Mouse (Mus musculus) layer of hippocampus, adult 9-11 months (tissue): ENCODE results near the gene Pbdc1.
"Not testable (repeated sequence)": the region's sequence is repeated elsewhere in the genome, so short reads cannot be mapped to it uniquely, and the experiment has no call there.

Source experiments
- DNase-seq: peaks from one replicate; pipeline ENCODE4 v3.0.0; 2022

The Pbdc1 gene

DNA sequence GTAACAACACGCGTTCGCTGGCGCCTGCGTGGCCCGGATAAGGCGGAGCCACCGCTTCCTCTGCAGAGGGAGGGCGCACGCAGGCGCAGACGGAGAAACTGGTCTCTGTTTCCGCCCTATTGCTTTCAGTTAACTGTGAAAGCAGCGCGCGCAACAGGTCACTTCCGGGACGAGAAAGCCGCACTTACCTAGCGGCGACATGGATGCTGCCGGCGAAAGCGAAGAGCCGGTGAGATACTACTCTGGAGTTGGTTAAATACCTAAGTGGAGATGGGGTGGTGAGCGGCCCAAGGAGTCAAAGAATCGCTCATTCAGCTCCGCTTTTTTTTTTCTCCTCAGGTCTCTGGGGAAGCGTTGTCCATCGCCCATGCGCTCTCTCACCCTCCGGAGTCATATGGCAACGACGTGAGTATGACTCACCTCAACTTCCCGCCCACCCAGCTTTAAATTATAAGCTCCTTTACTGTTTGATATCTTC lies at the start of gene Pbdc1:
Gene Pbdc1, plus strand, starts transcription at position 142 of the 478 bp plus-strand sequence.
- DNase-seq: peak; percentile 92

DNA sequence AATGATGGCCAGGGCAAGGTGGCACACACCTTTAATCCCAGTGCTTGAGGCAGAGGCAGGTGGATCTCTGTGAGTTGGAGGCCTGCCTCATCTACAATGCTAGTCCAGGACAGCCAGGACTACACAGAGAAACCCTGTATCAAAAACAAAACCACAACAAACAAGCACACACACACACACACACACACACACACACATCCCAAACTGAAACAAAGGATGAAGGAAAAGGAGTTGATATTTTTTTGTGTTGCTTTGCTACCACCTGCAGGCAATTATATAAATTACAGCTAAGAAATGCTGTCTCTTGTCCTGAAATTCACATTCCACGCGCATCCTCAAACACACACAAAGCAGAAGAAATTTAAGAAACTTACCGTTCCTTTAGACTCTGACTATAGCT lies 41.9 kb upstream of the Pbdc1 start:
- no peak for DNase-seq

DNA sequence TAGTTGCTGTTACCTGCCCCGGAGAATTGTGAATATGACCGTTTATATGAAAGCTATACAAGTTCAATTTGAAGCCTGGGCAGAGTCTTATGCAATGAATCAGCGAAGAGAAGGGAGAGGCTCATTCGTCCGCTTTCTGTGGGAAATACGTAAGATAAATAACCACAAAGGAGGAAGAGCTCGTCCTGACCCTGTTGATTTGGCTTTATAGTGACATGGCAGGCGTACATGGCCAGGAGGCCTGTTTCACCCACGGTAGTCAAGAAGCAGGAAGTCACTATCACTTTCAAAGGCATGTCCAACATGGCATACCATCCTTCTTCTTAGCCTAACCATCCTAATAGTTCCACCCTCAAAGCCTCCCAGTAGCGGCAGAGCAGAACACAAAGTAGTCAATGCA lies 15.3 kb upstream of the Pbdc1 start:
- DNase-seq: no peak

DNA sequence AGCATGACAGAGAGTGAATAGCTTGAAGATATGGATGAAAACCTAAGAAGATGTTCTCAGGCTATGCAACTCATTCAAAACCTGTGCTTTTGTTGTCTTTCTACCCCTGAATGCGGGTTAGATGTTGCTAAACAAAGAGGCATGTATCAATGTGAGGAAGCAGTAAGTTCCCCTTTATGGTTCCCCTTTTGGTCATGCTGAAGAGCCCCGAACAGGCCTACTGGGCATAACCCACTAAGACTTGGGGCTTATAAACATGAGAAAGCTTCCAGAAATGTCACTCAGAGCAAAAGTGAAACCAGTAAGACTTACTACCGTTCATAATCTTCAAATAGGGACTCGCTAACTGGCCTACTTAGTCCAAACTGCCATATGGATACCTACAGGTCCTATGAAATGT lies 14.8 kb upstream of the Pbdc1 start:
- no peak for DNase-seq

DNA sequence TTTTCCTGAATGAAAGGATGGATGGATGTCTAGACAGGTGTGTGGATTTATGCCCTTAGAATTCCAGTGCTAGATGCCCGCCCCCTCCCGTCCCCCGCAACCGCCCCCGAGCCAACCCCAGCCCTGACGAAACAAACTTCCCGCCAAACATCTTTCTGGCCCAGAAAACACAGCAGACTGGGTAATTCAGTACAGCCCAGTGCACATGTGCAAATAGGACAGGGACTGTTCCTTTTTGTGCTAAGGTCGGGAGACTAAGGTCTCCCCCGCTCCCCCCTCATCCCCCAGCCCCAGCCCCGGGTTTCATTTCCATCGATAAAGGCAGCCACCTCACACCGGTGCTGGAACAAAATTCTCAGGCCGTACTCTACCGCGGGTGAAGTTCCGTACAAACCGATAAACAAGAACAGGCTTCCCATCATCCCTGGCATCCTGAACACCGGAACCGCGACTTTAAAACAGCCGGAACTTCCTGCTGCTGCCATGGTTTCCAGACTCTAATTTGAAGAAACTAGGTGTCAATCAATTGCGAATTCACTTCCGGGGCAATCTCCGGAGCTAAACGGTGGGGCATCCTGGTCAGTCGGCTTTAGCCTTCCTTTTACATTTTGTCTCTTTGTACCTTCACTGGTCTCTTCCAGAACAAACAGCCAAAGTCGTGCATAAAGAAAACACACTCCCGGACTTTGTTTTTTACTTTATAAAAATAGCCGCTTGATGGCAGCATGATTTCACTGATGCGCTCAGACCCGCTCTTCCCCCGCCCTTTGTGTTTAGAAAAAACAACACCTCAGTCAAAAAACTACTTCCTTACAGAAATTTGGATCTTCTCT lies 9.7 kb upstream of the Pbdc1 start:
- DNase-seq: peak; percentile 85

DNA sequence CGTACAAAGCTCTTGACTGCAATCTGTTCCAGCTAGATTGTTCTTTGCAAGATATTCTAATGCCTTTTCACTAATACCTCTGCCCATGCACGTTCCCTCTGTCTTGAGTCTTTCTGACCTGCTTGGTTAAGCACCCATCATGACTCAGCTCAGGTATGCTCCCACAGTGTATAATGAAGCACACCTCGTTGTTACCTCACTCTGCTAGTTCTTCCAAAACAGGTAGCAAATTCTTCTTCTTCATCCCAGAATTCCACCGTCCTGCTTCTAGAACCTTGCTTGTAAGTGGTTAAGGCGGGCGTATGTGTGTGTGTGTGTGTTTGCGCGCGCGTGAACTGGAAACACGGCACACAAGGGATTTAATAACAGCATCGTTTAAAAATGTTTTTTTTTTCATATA lies 405 bp upstream of the Pbdc1 start:
- DNase-seq: no peak

DNA sequence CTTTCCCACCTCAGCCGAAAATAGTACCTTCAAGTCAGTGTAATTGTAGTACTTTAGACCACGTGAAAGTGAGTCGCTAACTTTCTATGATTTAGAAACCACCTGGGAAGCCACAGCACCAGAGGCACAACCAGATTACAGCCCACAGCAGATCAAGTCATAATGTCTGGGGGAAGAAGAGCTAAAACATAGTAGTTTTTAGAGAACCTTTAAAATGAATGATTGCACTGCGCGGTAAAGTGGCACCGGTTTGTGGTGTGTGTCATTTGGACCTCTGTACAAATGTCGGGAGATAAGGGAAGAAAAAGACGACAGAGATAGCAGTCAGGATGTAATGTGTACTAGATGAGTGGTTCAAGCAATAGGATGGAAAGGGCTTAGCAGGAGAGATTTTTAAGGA lies 540 bp downstream of the Pbdc1 start:
- DNase-seq: no peak

DNA sequence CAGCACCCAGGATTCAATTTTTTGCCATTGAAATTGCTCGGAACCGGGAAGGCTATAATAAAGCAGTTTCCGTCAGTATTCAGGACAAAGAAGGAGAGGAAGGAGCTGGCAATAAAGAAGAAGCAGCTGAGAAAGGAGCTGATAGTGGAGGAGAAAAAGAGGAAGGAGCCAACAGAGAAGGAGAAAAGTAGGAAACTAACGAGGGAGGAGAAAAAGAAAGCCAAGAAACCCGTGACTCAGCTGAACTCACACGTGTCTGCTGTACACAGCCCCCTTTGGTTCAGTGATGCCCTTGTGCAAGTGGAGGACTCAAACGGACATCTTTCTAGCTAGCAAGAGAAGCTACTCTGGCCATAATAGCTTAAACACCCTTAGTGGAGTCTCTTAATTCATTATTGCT lies 3.5 kb downstream of the Pbdc1 start:
- DNase-seq: not testable (repeated sequence)

DNA sequence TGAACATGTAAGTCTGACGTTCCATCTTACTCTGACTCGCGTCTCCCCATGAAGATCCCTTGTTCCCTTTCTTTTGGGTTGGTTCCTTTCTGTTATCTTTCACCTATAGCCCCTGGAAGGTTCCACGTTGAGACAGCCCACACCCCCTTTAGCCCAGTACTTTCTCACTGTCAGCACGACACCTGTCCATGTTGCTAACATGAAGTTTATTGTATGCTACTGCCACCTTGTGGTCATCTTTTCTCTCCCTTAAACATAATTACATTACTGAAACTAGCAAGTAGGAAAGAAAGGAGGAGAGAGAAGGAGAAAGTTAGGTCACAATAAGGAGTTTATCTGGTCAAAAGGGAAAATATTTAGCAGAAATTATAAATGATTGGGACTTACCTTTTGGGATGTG lies 24.6 kb downstream of the Pbdc1 start:
- DNase-seq: no peak

DNA sequence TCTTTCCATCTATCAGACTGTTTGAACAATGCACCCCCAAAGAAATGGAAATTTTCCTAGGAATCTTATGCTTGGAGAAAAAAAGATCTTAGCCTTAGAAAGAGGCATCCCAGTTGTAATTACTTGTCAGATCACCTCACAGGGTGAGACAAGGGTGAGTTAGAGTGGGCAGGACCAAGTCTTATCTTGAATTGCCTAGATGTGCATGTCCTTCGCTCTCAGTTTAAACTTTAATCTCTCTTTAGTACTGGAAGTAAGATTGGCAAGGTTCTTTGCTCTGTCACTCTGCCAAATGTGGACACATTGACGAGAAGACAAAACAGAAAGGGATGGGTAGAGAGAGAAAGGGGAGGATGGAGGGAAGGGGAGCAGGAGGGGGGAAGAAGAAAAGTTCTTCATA lies 35.4 kb downstream of the Pbdc1 start:
- DNase-seq: no peak

DNA sequence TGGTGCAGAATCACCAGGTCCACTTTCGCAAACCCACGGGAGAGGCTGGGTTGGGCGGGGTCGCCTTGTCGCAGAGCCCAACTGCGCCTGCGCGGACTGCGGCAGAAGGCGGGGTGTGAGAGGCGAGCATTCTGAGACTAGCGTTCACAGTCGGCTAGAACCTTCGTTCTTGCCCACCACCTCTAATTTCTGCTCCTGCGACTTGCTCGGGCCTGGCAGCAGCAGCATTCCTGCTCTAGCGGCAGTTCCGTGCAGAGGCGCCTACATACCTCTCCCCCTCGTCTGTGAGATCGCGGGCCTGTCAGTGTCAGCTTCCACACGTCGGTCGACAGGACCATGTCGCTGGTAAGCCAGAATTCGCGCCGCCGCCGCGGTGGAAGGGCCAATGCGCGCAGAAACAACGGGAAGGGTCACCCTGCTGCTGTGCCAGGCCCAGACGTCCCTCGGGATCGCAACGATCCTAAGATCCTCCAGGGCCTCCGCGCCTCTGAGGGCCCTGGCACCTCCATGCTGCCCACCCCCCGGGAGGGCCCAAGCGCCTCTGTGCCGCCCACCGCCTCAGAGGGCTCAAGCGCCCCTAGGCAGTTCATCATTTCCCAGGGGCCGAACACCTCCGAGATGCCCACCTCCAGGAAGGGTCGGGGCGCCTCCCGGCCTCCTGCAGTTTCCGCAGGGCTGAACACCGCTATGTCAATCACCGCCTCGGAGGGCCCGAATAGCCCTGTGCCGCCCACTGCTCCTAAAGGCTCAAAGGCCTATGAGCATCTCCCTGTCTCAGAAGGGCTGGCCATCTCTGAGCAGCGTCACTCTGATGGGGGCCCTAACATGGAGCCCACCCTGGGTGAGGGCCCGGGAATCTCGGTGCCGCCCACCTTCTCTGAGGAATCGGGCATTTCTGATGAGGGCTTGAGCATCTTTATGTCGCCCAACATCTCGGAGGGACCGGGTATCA lies 41.0 kb downstream of the Pbdc1 start, which contains the start of gene Magee1:
Gene Magee1, plus strand, starts transcription at position 104 of the 952 bp plus-strand sequence.
- peak; percentile 83 for DNase-seq

DNA sequence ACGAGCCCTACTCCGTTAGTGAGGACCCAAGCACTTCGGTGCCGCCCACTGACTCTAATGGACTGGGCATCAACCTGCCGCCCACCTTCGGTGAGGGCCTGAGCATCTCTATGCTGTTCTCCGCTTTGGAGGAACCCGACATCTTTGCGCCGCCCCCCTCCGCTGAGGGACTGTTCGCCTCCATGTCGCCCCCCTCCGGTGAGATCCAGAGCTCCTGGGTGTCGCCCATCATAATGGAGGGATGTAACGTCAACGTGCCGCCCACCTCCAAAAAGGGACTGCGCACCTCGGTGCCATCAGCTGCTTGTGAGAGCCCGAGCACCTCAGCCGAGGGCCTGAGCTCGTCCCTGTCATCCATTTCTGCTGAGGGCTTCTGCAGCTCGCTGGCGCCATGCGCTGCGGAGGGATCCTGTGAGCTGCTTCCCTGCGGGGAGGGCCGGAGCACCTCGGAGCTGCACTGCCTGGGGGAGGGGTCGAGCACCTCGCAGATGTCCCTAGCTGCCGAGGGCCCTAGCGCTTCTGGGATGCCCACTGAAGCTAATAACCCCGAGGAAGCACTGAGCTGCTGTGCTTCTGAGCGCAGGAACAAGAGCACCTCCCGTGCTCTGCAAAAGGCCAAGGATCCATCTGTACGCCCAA lies 41.8 kb downstream of the Pbdc1 start:
- peak; percentile 74 for DNase-seq

DNA sequence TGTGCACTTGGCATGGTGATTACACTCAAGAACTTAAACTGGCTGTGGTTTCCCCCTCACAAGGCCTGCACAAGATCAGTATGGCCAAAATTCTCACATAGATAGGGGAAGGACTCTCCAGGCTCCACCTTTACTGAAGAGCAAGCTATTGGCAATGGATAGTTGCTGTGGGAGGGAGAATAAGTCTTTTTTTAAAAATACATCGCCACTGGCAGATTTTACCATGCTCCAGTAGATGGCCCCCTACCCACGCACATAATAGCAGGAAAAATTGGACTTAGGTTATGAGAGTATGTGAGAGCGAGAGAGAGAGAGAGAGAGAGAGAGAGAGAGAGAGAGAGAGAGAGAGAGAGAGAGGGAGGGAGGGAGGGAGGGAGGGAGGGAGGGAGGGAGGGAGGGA lies 45.3 kb downstream of the Pbdc1 start:
- DNase-seq: peak; percentile 17

DNA sequence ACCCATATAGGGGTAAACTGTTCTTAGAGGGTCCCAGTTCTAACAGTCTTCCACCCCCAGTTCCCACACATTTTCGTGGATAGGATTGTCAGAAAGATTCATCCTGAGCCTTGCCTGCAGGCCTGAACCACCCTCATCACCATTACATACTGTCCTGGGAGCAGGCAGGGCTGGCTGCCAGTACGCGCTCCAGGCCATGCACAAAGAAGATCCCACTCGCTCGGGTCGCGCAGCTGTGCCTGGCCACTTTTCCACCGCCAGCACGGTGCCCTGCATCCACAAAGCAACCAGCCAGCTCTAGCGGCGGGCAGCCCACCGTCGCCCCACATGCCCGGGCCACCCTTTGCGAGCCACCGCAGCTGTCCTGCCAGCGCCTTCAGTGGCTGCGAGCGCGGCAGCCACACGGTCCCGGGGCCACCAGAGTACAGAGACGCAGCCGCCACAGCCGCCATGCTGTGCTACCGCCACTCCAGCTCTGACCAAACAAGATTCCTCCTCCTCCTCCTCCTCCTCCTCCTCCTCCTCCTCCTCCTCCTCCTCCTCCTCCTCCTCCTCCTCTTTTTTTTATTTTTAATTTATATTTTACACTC lies 72.4 kb downstream of the Pbdc1 start:
- no peak for DNase-seq

DNA sequence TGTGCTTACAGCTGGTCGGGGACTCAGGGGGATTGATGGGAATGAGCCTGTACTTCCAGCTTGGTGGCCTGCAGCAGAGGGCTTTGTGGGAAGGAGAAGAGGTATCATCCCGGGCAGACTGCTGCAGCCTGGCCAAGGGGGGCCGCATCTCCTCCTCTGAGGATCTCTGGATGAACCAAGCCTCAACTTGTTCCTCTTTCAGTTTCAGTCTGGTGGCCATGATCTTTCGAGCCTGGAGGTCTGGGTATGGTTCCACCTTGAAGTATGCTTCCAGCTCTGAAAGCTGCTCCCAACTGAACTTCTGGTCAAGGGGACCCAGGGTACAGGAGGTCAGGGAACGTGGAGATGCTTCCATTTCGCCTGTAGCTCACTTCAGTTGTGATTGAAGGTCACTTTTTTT lies 85.5 kb downstream of the Pbdc1 start:
- not testable (repeated sequence) for DNase-seq
